Mouse (Mus musculus): Measurements from ENCODE around the gene Psmd4. TPM values are rescaled to one million over a fixed set of nuclear protein-coding genes. Genes with fewer than 3 reads are reported as not detected.

The Psmd4 gene
- total and polyA plus RNA-seq, 3 experiments: 258 to 332 (median 284) TPM

- TF ChIP-seq JUND (conservative IDR thresholded peaks at IDR 0.05; ENCODE audit: low read depth, low read length) (no peak), KAT2A (IDR thresholded peaks at IDR 0.05; ENCODE audit: insufficient replicate concordance, low read length) (no peak), ZNF384 (IDR thresholded peaks at IDR 0.05; ENCODE audit: low read depth, low read length) (no peak), SMC3 (IDR thresholded peaks at IDR 0.05; ENCODE audit: low read depth, low read length) (no peak), E2F4 (IDR thresholded peaks at IDR 0.05; ENCODE audit: insufficient replicate concordance, low read depth, low read length) (no peak), NRF1 (IDR thresholded peaks at IDR 0.05; ENCODE audit: low read depth, low read length) (no peak), RCOR1 (conservative IDR thresholded peaks at IDR 0.05; ENCODE audit: low read depth, low read length) (no peak), CHD2 (IDR thresholded peaks at IDR 0.05; ENCODE audit: low read length) (no peak), MAZ (IDR thresholded peaks at IDR 0.05; ENCODE audit: low read depth, low read length) (no peak), UBTF (IDR thresholded peaks at IDR 0.05; ENCODE audit: low read depth, low read length) (no peak), MYC (IDR thresholded peaks at IDR 0.05; ENCODE audit: low read depth, low read length) (no peak), JUN (IDR thresholded peaks at IDR 0.05; ENCODE audit: insufficient read depth, low read depth, low read length) (no peak), HCFC1 (IDR thresholded peaks at IDR 0.05; ENCODE audit: low read depth, low read length) (no peak), SIN3A (IDR thresholded peaks at IDR 0.05; ENCODE audit: low read length) (no peak)
- peaks cover 26 to 46% of the 10 kb centered on the region in 2 experiments for H3K36me3 ChIP-seq (replicated peaks in 1 of 2; ENCODE audit: control insufficient read depth in 1 of 2, insufficient read depth in 1 of 2, low read length in 1 of 2)
- H3K27me3 ChIP-seq (replicated peaks): no peaks in the 10 kb centered on the region
- H3K9ac ChIP-seq (ENCODE audit: insufficient read depth, low read depth): no peak overlapping the region
- no peak overlapping the region for H3K4me2 ChIP-seq (ENCODE audit: insufficient read depth, low read depth, poor library complexity, severe bottlenecking)
- no peak for DNase-seq (ENCODE audit: extremely low read depth)
- H3K79me2 ChIP-seq (replicated peaks; ENCODE audit: control insufficient read depth, extremely low read depth, insufficient read depth, poor library complexity, severe bottlenecking): no peaks in the 10 kb centered on the region
- dilution Hi-C loops (cut with MboI; ENCODE audit: extremely low pct_ligation_motif_present, extremely low pct_unique_long_range_greater_than_20kb, low sequenced_read_pairs): no loop called here
- H3K9me3 ChIP-seq (replicated peaks; ENCODE audit: low read length): no peaks in the 10 kb centered on the region
- H3K4me3 ChIP-seq (replicated peaks in 1 of 3; ENCODE audit: low read depth in 2 of 3, low read length in 2 of 3, poor library complexity in 1 of 3): no peak overlapping the region
- in situ Hi-C loops (cut with MboI; ENCODE audit: low pct_ligation_motif_present, low pct_unique_long_range_greater_than_20kb, low sequenced_read_pairs): no loop called here
- H3K4me1 ChIP-seq (ENCODE audit: control insufficient read depth in 1 of 2, insufficient read depth in 2 of 2): peaks cover 0 to 10% of the 10 kb centered on the region in 2 experiments; a peak in 2 of 4 replicates
- H3K27ac ChIP-seq (ENCODE audit: insufficient read depth, low read depth): no peak overlapping the region
Measured at GRCm38 (mm10) chr3:95056275-95056674, 13.9 kb upstream of the Psmd4 start.

GRCm38 (mm10) chr3:95054481-95055260 lies 12.3 kb upstream of the Psmd4 start:
- Histone ChIP-seq H3K4me3 (replicated peaks in 1 of 3; ENCODE audit: low read depth in 2 of 3, low read length in 2 of 3, poor library complexity in 1 of 3) (no peak overlapping the region), H3K9me3 (replicated peaks; ENCODE audit: low read length) (no peaks in the 10 kb centered on the region), H3K79me2 (replicated peaks; ENCODE audit: control insufficient read depth, extremely low read depth, insufficient read depth, poor library complexity, severe bottlenecking) (no peaks in the 10 kb centered on the region), H3K27ac (ENCODE audit: insufficient read depth, low read depth) (no peak overlapping the region), H3K36me3 (replicated peaks in 1 of 2; ENCODE audit: control insufficient read depth in 1 of 2, insufficient read depth in 1 of 2, low read length in 1 of 2) (peaks cover 14 to 31% of the 10 kb centered on the region in 2 experiments), H3K27me3 (replicated peaks) (no peaks in the 10 kb centered on the region), H3K4me1 (ENCODE audit: control insufficient read depth in 1 of 2, insufficient read depth in 2 of 2) (peaks cover 0 to 10% of the 10 kb centered on the region in 2 experiments; a peak in 2 of 4 replicates), H3K4me2 (ENCODE audit: insufficient read depth, low read depth, poor library complexity, severe bottlenecking) (no peak overlapping the region), H3K9ac (ENCODE audit: insufficient read depth, low read depth) (no peak overlapping the region)
- TF ChIP-seq IRF4 (IDR thresholded peaks at IDR 0.05; ENCODE audit: low read depth, low read length) (no peak), MEF2A (IDR thresholded peaks at IDR 0.05; ENCODE audit: borderline replicate concordance, low read depth, low read length) (no peak), SMC3 (IDR thresholded peaks at IDR 0.05; ENCODE audit: low read depth, low read length) (no peak), CHD2 (IDR thresholded peaks at IDR 0.05; ENCODE audit: low read length) (no peak), TBP (conservative IDR thresholded peaks at IDR 0.05; ENCODE audit: low read depth, low read length) (no peak), MAZ (IDR thresholded peaks at IDR 0.05; ENCODE audit: low read depth, low read length) (no peak), CHD1 (IDR thresholded peaks at IDR 0.05; ENCODE audit: low read depth, low read length) (no peak), ZMIZ1 (IDR thresholded peaks at IDR 0.05; ENCODE audit: low read depth, low read length) (no peak), MYC (IDR thresholded peaks at IDR 0.05; ENCODE audit: low read depth, low read length) (no peak), BHLHE40 (IDR thresholded peaks at IDR 0.05; ENCODE audit: low read depth, low read length) (no peak), HCFC1 (IDR thresholded peaks at IDR 0.05; ENCODE audit: low read depth, low read length) (no peak), JUND (conservative IDR thresholded peaks at IDR 0.05; ENCODE audit: low read depth, low read length) (no peak), ETS1 (conservative IDR thresholded peaks at IDR 0.05; ENCODE audit: low read depth, low read length) (no peak), PAX5 (IDR thresholded peaks at IDR 0.05; ENCODE audit: low read length) (no peak)
- in situ Hi-C loops (cut with MboI; ENCODE audit: low pct_ligation_motif_present, low pct_unique_long_range_greater_than_20kb, low sequenced_read_pairs): no loop called here
- DNase-seq (ENCODE audit: extremely low read depth): no peak
- dilution Hi-C loops (cut with MboI; ENCODE audit: extremely low pct_ligation_motif_present, extremely low pct_unique_long_range_greater_than_20kb, low sequenced_read_pairs): no loop called here
